Mouse (Mus musculus): Measurements from ENCODE around the gene Nras.
A peak's percentile ranks its signal among the peaks of the same experiment; 100 is the strongest.

Gene Nras

DNA sequence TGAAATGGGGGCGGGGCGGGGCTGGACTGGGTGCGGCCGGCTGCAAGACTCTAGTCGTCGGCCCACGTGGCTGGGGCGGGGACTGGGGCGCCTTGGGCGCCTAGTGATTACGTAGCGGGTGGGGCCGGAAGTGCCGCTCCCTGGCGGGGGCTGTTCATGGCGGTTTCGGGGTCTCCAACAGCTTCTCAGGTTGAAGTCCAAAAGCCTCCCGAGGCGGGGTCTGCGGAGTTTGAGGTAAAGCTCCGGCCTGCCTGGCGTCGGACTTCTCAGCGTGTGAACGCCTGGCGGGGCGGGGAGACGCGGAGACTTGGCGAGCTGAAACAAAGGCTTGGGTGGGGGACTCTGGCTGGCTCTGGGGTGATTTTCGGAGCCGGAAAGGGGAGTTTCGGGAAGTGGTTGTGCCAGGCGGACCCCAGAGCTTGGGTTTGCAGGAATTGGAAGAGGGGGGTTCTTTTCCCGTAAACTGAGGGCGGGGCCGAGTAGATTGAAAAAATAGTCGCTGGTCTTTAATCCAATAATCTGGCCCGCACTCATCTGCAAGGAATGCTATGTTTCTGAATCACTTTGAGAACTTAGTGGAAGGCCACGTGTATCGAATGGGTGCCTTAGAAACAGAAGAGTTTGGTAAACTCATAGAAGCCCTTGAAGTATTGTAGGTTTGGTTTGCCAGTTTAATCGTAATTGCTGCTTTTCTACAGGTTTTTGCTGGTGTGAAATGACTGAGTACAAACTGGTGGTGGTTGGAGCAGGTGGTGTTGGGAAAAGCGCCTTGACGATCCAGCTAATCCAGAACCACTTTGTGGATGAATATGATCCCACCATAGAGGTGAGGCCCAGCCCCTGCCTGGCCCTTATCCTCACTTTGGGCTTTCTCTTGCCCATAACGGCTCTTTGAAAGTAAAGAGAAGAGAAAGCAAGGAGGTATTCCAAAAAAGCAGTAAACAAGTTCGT, at the start of gene Nras:
Gene Nras, plus strand, starts transcription at position 79 of the 951 bp plus-strand sequence.
- peak; percentile 89 for DNase-seq (ENCODE audit: low read depth)

DNA sequence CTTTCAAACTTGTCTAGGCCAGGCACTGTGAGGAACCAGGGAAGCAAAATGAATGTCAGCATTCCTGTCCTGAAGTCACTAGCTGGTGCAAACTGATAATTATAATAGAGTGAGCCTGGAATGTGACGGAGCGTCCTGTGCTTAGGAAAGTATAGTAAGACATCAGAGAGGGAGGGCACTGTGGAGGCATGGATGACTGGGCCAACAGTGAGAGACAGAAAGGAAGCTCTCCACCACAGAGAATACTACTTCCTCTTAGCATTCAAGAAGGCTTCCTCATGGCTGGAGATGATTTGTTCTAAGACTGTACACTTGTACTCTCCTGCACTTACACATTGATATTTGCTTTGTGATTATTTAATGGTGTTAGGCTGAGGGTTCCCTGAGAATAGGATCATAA, 40.7 kb upstream of the Nras start:
- no peak for DNase-seq (ENCODE audit: low read depth)

DNA sequence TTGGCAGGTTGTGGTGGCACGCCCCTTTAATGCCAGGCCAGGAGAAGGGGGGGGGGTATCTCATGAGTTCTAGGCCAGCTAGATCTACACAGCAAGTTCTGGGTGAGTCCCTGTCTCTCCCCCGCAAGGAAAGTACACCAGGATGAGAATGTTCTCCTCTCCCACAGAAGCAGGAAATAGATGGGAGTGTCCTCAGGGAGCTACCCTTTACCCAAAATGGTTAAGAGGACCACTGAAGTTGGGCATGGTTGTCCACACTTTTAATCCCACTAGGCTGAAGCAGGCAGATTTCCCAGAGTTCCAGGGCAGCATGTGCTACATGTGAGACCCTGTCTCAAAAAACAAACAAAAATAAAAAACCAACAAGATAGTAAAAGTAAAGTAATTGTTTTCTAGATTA, 38.6 kb upstream of the Nras start:
- DNase-seq (ENCODE audit: low read depth) = no peak

DNA sequence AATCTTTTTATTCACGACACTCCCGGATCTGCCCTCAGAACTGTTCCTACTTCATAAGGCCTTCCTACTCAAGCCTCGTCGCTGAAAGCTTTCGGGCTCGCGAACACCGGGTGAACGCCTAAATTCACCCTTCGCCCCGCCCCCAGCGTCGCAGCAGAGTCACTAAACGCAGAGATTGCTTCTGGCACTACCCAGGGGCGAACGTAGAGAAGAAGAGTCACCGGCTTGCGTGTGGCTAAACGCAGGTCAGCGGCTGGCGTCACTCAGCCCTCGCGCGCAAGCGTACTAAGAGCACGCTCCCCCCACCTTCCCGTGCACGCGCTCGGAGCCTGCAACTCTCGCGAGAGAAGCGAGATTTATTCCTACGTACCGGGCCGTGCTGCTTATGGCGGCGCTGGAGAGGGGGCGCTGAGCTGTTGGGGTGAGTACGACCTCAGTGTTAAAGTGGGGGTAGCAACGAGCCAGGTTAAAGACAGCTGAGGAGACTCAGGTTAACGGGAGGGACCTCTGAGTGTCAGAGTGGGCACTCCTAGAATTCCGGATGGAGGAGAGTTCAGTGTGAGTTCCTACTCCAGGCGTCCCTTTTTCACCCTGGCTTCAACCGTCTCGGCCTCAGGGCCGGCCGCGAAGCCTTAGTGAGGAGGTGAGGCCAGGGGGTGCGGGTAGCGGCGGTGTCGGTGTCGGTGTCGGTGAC, 37.7 kb upstream of the Nras start, which contains the start of gene Csde1:
Gene Csde1, plus strand, starts transcription at position 178 of the 694 bp plus-strand sequence.
- peak; percentile 95 for DNase-seq (ENCODE audit: low read depth)

DNA sequence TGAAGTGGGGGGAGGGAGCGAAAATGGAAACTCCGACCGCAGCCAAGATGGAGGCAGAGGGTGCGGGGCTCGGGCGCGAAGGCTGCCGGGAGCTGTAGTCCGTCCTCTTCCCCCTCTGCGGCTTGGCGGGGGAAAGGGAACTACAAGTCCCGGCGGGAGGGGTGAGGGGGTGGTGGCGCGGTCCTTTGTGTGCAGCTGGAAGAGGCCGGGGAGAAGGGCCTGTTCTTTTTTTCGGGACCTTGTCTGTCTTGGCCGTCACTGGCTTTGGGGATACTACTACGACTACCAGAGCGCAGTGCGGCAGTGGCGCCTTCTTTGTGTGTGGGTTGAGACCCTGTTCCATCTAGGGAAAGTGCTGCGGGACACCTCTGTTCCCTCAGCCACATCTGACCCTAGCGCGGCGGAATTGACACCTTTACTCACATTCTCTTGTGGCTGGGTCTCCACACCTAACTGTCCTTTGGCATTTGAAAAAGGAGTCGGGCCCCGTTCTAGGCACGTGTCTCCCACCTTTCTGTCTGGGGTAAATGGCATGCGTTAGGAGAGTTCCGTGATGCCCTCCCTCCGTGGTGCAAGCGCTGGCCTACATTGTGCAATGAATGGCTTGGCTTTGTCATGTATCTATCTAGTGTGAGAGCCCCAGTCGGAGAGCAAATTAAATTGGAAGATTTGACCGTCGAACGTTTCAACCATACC, 37.0 kb upstream of the Nras start:
- peak; percentile 72 for DNase-seq (ENCODE audit: low read depth)

DNA sequence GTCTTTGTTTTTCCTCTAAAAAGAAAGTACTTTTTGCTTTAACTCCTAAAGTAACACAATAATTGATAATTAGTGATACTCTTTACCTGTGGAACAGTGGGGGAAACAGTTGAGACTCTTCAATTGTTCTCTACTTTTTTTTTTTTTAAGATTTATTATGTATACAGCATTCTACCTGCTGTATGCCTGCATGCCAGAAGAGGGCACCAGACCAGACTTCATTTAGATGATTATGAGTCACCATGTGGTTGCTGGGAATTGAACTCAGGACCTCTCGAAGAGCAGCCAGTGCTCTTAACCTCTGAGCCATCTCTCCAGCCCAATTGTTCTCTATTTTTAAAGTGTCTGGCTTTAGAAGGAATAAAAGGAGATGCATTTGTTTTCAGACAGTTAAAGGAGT, 31.9 kb upstream of the Nras start:
- DNase-seq (ENCODE audit: low read depth) = no peak

DNA sequence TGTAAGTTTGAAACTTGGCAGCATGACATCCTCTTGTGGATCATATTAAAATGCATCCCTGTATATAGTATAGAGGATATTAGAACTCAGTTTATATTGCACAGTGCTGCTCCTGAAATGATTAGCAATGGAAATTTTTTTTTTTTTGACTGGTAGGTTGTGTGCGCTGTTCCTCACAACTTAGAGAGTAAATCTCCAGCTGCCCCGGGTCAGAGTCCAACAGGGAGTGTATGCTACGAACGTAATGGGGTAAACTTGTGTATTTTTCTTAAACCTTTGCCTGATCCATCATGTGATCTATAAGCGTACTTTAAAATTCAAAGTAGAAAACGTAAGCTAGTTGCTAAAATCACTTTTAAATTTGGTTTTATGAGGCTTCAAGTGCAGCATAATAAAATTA, 17.8 kb upstream of the Nras start:
- DNase-seq (ENCODE audit: low read depth) = no peak

DNA sequence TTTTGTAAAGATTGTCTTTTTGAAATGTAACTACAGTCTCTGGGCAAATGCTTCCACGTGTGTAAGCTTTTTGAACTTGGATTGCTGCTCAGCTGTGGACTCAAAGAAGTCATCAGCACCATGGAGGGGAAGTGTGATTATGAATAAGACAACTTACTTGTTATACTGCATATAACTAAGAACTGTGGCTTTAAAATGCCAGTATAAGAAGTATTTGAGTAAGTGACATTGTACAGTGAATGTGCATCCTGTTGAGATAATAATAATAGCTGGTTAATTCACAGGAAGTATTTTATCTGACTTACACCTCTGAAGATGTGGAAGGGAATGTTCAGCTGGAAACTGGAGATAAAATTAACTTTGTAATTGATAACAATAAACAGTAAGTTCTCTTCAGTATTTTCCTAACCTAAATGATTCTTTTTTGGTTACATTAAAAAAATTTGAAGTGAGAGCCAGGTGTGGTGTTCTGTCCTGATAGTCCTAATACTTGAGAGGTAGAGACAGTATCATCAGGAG, 17.2 kb upstream of the Nras start:
- DNase-seq (ENCODE audit: low read depth) = no peak

DNA sequence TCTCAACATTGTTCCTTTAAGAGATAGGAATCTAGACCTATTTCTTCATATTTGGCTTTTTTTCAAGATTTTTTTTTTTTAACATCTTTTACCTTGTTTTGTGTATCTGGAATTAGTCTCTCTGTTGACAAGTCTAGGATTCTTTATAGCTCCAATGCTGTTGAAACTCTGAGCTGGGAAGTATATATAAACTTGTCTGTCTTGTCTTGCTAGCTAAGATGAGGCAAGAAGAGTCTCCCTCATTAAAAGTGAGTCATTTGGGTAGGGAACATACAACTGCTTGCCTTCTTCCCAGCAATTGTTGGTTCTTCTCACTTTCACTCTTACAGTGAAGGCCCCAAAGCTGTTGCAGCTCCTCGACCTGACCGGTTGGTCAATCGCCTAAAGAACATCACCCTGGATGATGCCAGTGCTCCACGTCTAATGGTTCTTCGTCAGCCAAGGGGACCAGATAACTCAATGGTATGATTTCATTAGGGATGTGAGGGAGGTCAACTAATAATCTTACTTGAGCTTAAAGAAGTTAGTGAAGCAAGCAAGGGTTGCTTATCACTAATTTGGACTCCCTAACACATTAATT, 2.0 kb upstream of the Nras start:
- DNase-seq (ENCODE audit: low read depth) = no peak

DNA sequence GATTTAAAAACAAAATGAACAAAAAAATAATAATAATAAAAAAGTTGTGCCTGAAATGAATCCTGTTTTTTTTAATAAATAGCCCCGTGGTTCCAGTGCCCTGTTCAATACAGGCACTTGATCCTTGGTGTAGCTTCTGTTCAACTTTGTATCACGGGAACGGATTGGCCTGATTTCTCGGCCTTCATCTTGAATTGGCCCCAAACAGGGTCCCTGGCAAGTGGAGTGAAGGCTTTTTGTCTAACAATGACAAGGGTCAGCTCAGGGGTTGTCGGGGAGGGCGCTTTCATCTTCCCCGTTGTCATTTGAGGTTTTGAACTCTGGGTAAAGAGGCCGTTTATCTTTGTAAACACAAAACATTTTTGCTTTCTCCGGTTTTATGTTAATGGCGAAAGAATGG, 333 bp upstream of the Nras start:
- no peak for DNase-seq (ENCODE audit: low read depth)

DNA sequence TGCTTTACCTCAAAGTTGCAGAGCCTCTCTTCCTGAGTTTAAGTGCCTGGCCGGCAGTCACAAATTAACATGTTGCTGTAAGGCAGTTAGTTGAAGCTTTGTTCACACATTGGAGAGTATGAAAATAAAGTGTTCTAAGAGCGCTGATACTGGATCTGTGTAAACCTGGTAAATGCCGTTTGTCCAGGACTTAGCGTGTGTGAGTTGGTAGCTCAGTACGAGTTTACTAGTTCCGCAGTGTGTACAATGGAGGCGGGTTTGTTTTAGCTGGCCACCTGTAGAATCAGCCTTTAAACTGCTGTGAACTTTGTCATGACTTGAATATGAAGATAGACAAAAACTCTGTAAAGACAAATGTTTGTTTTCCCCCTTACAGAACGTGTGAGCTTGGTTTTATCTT, 8.8 kb downstream of the Nras start:
- no peak for DNase-seq (ENCODE audit: low read depth)

DNA sequence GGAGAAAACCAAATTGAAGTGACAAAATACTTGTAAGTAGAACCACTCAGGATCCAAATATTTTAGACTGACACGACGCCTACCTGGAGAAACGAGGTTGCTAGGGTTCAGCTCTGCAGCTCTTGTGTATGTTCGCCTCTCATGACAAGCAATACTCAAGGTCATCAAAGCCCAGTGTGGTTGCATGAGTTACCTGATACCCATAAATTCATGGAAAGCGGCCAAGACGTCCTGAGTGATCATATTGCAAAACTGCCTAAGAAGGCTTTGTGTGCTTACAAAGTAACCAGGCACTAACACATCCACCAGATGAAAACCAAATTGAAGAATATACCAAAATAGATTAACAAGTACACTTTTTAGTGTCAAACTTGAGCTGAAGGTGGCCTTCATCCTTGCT, 10.9 kb downstream of the Nras start:
- DNase-seq (ENCODE audit: low read depth) = no peak

DNA sequence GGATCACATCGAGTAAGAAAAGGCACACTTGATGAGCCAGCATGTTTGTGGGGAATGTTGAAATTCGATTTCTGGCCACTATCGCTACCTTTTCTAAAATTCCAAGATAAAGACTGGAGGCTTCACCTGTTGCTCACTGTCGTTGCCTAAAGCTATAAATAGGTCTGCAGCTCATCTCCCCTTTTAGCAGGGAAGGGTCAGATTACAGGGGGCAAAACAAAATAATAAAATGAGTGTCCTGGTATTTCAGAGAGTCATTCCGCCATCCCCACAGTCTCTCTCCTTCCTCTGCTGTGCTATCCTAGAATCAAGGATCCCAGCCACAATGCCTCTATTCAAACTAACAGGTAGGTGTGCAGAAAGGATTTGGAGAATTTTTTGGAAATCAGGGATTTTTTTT, 15.7 kb downstream of the Nras start, which contains the start of gene Ampd1:
Gene Ampd1, plus strand, starts transcription at position 244 of the 400 bp plus-strand sequence.
- DNase-seq (ENCODE audit: low read depth) = no peak

DNA sequence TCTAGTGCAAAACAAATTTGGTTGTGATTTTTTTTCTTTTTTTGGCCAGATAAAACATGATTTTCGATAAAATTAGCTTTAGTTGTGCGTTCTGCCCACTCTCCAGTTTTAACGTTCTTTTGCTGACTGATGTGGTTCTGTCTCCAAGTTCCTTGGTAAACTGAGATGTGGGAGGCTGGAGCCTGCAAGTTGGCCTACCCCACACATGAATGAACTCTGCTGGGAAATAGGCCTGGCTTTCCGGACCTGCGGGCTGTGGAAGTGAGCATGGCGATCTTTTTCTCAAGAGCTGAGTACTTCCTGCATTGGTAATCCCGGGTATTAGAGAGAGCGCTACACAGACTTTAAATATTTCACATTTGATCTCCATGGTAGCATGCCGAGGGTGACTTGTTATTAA, 17.8 kb downstream of the Nras start:
- DNase-seq (ENCODE audit: low read depth) = no peak

DNA sequence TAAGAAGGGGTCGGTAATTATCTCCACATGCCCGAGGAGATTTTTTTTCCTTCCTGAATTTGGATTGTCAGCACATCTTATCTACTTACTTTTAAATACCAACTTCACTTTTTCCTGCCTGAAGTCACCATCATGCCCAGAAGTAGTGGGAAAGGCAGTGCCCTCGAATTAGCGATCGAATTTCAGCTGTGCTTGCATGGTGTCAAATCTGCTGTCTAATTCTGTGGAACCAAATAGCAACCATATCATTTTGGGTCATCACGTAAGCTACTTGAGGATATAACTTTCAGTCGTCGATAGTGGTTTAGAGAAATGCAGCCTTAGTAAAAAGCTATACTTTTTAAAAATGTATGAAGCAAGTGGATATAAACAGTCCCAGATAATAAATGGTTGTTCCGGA, 18.4 kb downstream of the Nras start:
- no peak for DNase-seq (ENCODE audit: low read depth)

DNA sequence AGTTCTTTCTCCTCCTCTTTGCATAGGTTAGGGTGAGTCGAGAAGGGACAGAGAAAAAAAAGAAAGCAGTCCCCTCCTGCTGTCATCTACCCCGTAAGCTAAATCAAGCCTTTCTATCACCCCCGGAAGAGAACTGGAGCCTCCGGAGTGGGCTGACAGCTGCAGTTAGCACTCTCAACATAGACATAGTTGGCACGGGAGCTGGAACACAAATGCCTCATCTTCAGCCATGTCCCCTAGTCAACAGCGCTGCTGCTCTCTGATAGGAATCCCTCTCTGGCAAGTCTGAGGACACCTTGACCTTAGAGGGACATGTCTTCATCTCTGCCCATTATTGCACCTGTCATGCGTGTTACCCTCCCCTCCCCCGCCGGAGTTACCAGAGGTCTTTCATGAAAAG, 21.2 kb downstream of the Nras start:
- no peak for DNase-seq (ENCODE audit: low read depth)

DNA sequence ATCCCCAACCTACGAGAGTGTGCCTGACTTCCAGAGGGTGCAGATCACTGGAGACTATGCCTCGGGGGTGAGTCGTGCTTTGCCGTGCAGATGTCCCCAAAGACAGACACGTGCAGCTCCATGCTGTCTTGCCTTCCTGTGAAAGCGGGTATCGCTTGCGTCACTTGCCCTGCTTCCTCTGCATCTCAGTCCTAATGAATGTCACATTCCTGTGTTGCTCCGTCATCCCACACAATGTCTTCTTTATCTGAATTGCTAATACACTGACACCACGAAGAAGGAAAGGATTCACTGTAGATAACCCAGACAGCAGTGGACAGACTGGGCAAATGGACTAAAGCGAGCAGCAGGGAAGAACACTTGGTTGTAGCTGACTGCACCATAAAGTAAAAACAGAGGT, 23.0 kb downstream of the Nras start:
- DNase-seq (ENCODE audit: low read depth) = no peak

DNA sequence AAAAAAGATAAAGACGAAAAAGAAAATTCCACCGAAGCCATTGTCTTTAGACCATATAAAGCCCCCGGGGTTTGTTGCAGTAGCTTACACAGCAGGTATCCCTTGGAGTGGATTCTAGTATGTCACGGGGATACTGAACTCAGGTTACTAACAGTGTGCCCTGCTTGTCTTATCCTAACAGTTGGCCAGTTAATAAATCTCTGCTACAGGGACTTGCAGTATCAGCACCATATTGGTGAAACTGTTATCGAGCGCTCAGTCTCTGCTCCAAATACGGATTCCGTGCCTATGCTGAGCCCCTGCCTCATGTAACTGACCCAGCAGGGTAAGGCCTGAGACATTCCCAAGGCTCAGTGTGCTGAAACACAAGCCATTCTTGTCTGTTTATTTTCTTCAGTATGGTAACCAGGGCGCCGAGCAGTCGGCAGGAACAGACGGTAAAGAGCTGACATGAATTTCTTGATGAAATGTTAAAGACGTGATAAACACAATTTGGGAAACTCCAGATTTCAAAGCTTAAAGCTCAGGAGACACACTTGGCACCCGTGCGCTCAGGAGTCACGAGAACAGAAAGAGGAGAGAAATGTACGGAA, 23.9 kb downstream of the Nras start:
- DNase-seq (ENCODE audit: low read depth) = no peak

DNA sequence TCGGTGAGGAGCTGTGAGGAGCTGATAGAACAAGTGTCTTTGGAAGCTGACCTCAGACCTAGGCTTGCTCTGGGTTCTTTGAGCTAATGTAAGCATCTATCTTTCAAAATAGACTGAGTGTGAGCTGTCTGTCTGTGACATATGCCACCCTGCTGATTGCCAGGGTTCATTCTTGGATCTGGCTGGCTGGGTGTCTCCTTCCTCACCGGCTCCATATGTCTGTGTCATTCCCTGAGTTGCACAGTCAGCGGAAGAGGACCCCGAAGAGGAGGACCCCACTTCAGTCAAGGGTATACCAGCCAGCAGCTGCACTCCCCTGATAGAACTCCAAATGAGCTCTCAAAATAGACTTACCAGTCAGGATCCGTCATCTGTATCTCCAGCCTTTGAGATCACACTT, 24.7 kb downstream of the Nras start:
- DNase-seq (ENCODE audit: low read depth) = no peak

DNA sequence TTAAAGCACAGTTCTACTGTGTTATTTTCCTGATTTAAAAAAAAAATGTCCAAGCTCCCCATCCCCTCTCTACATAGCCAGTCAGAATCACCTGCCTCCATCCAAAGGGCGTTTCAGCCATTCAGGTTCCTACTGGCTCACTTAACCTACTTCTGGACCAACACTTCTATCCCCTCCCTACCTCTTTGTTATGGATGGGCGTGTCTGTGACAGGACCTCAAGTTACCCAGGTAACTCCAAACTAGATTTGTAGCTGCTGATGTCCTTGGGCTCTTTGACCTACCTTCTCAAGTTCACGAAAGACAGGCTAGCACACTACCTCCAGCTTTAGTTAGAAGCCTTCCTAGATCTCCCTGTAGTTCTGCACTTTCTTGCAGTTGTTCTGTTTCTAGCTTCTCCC, 27.9 kb downstream of the Nras start:
- no peak for DNase-seq (ENCODE audit: low read depth)

DNA sequence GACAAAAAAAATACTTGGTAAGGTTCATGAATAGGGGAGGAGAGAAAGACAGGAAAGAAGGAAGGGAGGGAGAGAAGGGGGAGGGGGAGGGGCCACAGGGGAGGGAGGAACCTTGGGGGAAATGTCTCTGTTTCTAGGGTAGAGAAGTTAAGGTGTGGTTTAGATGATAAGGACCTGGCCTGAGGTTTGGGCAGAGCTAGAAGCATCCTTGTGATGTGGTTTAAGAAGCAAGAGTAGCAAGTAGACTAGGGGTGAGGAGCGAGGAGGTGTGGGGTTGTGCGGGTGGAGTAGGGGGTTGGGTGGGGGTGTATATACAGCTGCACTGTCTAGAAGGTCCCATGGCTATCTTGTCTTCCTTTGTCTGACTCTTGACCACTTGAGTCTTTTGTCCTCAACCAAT, 33.7 kb downstream of the Nras start:
- no peak for DNase-seq (ENCODE audit: low read depth)

DNA sequence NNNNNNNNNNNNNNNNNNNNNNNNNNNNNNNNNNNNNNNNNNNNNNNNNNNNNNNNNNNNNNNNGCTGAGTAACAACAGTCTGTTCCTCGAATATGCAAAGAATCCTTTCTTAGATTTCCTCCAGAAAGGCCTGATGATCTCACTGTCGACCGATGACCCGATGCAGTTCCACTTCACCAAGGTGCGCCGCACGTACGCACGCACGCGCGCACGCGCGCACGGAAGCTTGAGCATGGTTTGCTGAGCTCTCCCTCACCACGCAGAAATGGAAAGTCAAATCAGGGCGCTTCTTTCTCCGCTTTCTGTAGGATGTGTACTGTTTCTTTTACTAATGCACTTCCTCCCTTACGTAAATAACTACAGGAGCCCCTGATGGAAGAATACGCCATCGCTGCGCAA, 40.6 kb downstream of the Nras start:
- DNase-seq (ENCODE audit: low read depth) = no peak
